Mouse (Mus musculus) brain, embryonic 14.5 days (tissue): ENCODE measurements around the gene Pacsin2. TPM values are rescaled to one million over a fixed set of nuclear protein-coding genes. Genes with fewer than 3 reads are reported as not detected.
"Not testable (repeated sequence)": the region's sequence is repeated elsewhere in the genome, so short reads cannot be mapped to it uniquely, and the experiment has no call there.

Experiments
- DNase-seq: peaks from one replicate; pipeline ENCODE4 v3.0.0-alpha.2; 2011; ENCODE audit warnings: low read depth
- CTCF ChIP-seq: fragments of 200-500 bp; IDR thresholded peaks from 2 replicates; pipeline ENCODE4 v1.5.1; 2012; ENCODE audit warnings: inconsistent platforms, mild to moderate bottlenecking, moderate library complexity, borderline replicate concordance; ENCODE audit not compliant: insufficient read depth, insufficient read length; ENCODE audit errors: extremely low read depth
- POLR2A ChIP-seq: fragments of 200-500 bp; IDR thresholded peaks from 2 replicates; pipeline ENCODE4 v1.6.1; 2012; ENCODE audit warnings: mild to moderate bottlenecking, inconsistent platforms, borderline replicate concordance; ENCODE audit not compliant: poor library complexity, insufficient read depth, insufficient read length, severe bottlenecking; ENCODE audit errors: extremely low read depth
- polyA plus RNA-seq: library from polyadenylated mRNA; depleted of rRNA; stranded (reverse); fragments of >200 nt; gene quantifications from 2 replicates; pipeline ENCODE4 v1.2.3, GENCODE M21; 2012; rRNA removed

Gene Pacsin2
- 23.7 and 31.4 TPM in 2 replicates for polyA plus RNA-seq

- TF ChIP-seq CTCF (no peak), POLR2A (peak; percentile 79)
- DNase-seq, result peak; percentile 98
These were observed at the start of gene Pacsin2 for GRCm38 (mm10) chr15:83464083-83464904. Pacsin2 (minus strand) TSS chr15:83464606.

- DNase-seq, result no peak
- TF ChIP-seq POLR2A, result no peak
- no peak for TF ChIP-seq CTCF
These were observed 48.3 kb upstream of the Pacsin2 start for GRCm38 (mm10) chr15:83512489-83513281.

- peak; percentile 98 for DNase-seq
- TF ChIP-seq POLR2A (peak; percentile 69; the same call in 1 of the 2 replicates), CTCF (no peak)
These were observed 46.5 kb upstream of the Pacsin2 start, which contains the start of gene Ttll1 for GRCm38 (mm10) chr15:83510805-83511405. Ttll1 (minus strand) TSS chr15:83510893.

DNA sequence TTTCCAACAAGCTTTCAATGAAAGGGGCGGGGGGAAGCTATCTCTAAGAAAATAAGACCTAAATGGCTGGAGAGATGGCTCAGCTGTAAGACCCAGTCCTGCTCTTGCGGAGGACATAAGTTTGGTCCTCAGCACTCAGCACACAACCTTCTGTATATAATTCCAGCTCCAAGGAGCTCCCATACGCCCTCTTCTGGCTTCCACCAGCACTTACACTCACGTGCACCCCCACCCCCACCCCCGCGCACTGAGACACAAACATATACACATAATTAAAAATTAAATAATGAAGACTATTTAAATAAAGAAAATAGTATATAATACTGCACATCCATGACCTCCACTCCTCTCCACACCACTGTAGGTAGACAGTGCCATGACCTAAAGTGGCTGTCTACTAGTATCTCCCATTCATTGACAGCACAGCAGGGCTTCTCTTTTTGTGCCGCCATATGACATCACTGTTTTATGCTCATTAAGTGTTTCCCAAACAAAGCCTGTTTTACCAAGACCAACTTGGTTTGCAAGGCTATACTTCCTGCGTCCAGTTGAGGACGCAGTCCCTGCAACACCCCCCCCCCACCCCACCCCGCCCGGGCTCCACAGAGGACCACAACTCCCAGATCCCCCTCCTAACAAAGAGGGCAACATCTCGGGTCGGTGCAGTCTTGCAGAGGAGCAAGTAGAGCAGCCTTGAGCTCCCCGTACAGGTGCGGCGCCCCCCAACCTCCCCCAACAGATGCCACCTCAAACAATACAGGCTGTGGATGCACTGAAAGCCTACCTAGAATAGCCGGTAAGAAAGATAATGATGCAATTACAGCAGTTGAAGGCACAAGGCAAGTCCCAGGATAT lies 45.8 kb upstream of the Pacsin2 start:
- no peak for DNase-seq
- TF ChIP-seq CTCF, result peak; percentile 25; the same call in 1 of the 2 replicates
- no peak for TF ChIP-seq POLR2A

- not testable (repeated sequence) for DNase-seq
These were observed 37.1 kb upstream of the Pacsin2 start for GRCm38 (mm10) chr15:83501483-83501882.

GRCm38 (mm10) chr15:83500352-83500751 lies 35.9 kb upstream of the Pacsin2 start:
- peak; percentile 47; the same call in 1 of the 2 replicates for TF ChIP-seq CTCF
- TF ChIP-seq POLR2A, result no peak
- DNase-seq, result no peak

DNA sequence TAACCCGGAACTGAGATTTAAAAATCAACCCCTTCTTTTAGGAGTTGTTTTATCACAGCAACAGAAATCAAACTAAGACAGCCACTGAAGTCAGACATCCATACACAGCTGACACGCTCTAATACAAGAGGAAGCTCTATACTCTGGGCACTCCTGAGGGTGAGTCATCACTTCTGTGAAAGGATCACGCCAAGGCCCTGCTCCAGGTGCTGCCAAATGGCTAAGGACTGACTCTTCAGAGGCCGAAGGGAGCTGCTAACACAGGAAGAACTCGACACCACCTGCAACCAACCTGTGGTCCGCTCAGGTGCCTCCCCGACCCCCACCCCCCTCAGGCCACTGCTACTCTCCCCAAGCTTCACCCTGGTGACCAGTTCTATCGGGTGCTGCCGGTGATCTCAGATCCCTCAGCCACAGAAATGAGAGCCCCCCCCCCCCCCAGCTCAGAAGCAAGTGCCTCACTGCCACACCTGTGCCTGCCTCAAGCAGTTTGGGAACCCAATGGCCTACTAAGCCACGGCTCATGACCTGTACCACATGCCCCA lies 34.9 kb upstream of the Pacsin2 start:
- no peak for DNase-seq
- TF ChIP-seq POLR2A (no peak), CTCF (no peak)

GRCm38 (mm10) chr15:83497299-83497698 lies 32.9 kb upstream of the Pacsin2 start:
- TF ChIP-seq CTCF (0 out of 2 replicates have a peak, but pooled peaks have one; percentile 7), POLR2A (no peak)
- DNase-seq, result no peak

DNA sequence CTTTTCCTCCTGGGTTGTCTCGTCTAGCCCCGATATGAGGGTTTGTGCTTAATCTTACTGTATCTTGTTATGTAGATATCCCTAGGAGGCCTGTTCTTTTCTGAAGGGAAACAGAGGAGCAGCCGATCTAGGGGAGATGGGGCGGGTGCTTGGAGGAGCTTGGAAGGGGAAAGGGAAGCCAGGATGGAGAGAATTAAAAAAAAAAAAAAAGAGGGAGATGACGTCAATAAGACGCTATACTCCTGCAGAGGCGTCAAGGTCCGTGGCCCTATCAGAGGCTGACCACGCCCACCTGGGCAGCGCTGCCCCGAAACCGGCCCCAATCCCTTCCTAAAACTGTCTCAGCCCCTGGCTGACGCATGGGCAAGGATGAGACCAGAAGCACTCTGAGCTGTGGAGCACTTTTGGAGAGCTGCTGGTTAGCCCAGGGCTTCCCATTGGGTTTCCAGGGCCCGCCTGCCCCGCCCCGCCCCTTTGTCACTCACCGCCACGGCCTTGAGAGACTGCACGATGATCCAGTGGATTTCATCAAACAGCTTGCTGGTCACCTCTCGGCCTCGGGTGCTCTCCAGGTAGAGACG lies 31.5 kb upstream of the Pacsin2 start:
- TF ChIP-seq CTCF (no peak), POLR2A (no peak)
- DNase-seq, result no peak

DNA sequence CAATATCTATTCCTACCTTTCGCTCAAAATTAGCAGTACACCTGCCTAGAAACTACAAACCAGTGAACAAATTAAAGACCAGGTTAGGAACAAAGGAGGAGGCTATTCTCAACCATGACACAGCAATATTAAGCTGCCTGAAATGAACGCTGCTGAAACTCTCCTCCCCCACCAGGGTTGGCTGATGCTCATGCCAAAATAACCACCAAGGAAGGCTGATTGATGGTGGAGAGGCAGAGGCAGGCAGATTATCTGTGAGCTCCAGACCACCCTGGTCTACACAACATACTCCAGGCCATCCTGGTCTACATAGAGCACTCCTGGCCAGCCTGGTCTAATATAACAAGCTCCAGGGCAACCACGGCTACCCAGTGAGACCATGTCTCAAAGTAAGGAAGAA lies 30.8 kb upstream of the Pacsin2 start:
- no peak for DNase-seq
- no peak for TF ChIP-seq CTCF
- no peak for TF ChIP-seq POLR2A
